Mouse (Mus musculus) liver, embryonic 11.5 days (tissue): ENCODE measurements around the gene Cox4i2. TPM values are rescaled to one million over a fixed set of nuclear protein-coding genes. Genes with fewer than 3 reads are reported as not detected.

Experiments
- ATAC-seq: fragments of 200-750 bp; cut with Nextera tagmentation; replicated peaks from 2 replicates; pipeline ENCODE4 v1.8.0; 2017; ENCODE audit warnings: moderate number of reproducible peaks, mild to moderate bottlenecking, moderate TSS enrichment, moderate library complexity; ENCODE audit not compliant: low FRiP score
- DNase-seq: peaks from one replicate; pipeline ENCODE4 v3.0.0-alpha.2; 2017; ENCODE audit warnings: low spot score
- H3K27ac ChIP-seq: fragments of 300-500 bp; sonication (generic); 2 replicates; pipeline ENCODE4 v1.5.1; 2014; ENCODE audit warnings: mild to moderate bottlenecking, low read depth, low read length, control low read depth
- H3K27me3 ChIP-seq: fragments of 300-500 bp; sonication (generic); replicated peaks from 2 replicates; pipeline ENCODE4 v1.6.1; 2014; ENCODE audit warnings: low read length, mixed read lengths; ENCODE audit not compliant: control insufficient read depth, insufficient read depth
- H3K36me3 ChIP-seq: fragments of 300-500 bp; sonication (generic); 2 replicates; pipeline ENCODE4 v1.6.1; 2014; ENCODE audit warnings: mild to moderate bottlenecking, low read length, moderate library complexity, mixed read lengths; ENCODE audit not compliant: control insufficient read depth, insufficient read depth
- H3K4me1 ChIP-seq: fragments of 300-500 bp; sonication (generic); replicated peaks from 2 replicates; pipeline ENCODE4 v1.6.1; 2014; ENCODE audit warnings: low read length, mixed read lengths; ENCODE audit not compliant: control insufficient read depth, insufficient read depth
- H3K4me2 ChIP-seq: fragments of 300-500 bp; sonication (generic); 2 replicates; pipeline ENCODE4 v1.6.1; 2014; ENCODE audit warnings: mild to moderate bottlenecking, control low read depth, moderate library complexity
- H3K4me3 ChIP-seq: fragments of 300-500 bp; sonication (generic); 2 replicates; pipeline ENCODE4 v1.5.1; 2014; ENCODE audit warnings: low read depth, low read length, control low read depth
- H3K9ac ChIP-seq: fragments of 300-500 bp; sonication (generic); 2 replicates; pipeline ENCODE4 v1.6.1; 2014; ENCODE audit warnings: low read depth, low read length, control low read depth
- H3K9me3 ChIP-seq: fragments of 300-500 bp; sonication (generic); 2 replicates; pipeline ENCODE4 v1.6.1; 2016; ENCODE audit warnings: low read length, inconsistent platforms, mixed read lengths; ENCODE audit not compliant: control insufficient read depth
- WGBS: fragments of 180-500 bp; shearing (Covaris S2); extraction: QIAGEN DNeasy Blood & Tissue Kit; methylation state at CpG from one replicate; pipeline ENCODE4 v1.1.7; 2014; 5-methylcytosine and 5-hydroxymethylcytosine counted together
- polyA plus RNA-seq: library from polyadenylated mRNA; unstranded; fragments of >200 nt; fragmentation: Nextera tagmentation; extraction: Ambion mirVana; gene quantifications from 2 replicates; pipeline ENCODE4 v1.2.1, GENCODE M21; 2014

The Cox4i2 gene
- polyA plus RNA-seq, 1 experiment from 2014 or later, result 8.5 TPM

DNA sequence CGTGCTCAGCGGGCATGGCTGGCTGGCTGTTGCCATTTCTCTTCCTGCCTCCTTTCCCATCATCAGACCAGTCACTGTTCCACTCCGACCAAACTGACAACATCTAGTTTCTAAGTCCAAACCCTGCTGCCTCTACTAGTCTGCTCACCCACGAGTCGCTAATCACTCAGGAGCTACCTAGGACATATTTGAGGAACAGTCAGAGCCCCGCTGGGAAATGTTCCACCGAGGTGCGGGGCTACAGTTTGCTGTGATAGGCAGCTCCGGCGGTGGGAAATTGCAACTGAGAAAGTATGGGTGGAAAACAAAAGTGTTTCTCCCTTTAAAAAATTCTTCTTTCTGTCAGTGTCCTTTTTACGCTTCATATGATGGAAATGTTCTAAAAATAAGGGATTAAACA lies 36.3 kb upstream of the Cox4i2 start:
- WGBS, result 78% methylated on average over 11 of the region's 11 CpGs

DNA sequence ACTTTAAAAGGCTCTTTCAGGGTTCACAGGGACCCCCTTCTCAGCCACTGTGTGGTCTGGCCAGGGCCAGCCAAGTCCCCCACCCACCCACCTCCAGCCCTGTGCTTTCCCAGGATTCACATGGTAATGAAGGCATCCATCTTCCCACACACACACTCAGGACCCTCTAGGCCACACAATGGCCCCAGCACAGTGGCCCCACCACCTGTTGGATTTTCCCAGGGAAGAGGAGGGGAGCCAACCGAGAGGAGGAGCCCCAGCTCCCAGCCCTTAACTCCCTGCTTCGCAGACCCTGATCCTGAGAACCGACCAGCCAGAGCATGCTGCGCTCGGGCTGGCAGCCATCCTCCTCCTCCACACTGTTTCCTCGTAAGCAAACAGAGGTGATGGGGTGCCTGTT lies 35.9 kb upstream of the Cox4i2 start:
- WGBS, result 66% methylated on average over 6 of the region's 6 CpGs
- no peak overlapping the region for H3K4me2 ChIP-seq
- ATAC-seq (no peak), DNase-seq (no peak)
- H3K36me3 ChIP-seq, result no peaks in the 10 kb centered on the region
- no peak overlapping the region for H3K4me3 ChIP-seq
- no peaks in the 10 kb centered on the region for H3K9me3 ChIP-seq
- no peaks in the 10 kb centered on the region for H3K4me1 ChIP-seq
- H3K9ac ChIP-seq, result no peak overlapping the region
- no peak overlapping the region for H3K27ac ChIP-seq
- H3K27me3 ChIP-seq, result no peaks in the 10 kb centered on the region; the same call in 1 of the 2 replicates

More for the DNA sequence above, 36.3 kb upstream of the Cox4i2 start:
- no peaks in the 10 kb centered on the region for H3K9me3 ChIP-seq
- no peaks in the 10 kb centered on the region for H3K36me3 ChIP-seq
- H3K9ac ChIP-seq, result no peak overlapping the region
- no peaks in the 10 kb centered on the region; the same call in 1 of the 2 replicates for H3K27me3 ChIP-seq
- no peak for ATAC-seq
- DNase-seq, result no peak
- no peaks in the 10 kb centered on the region for H3K4me1 ChIP-seq
- H3K4me3 ChIP-seq, result no peak overlapping the region
- H3K27ac ChIP-seq, result no peak overlapping the region
- H3K4me2 ChIP-seq, result no peak overlapping the region

DNA sequence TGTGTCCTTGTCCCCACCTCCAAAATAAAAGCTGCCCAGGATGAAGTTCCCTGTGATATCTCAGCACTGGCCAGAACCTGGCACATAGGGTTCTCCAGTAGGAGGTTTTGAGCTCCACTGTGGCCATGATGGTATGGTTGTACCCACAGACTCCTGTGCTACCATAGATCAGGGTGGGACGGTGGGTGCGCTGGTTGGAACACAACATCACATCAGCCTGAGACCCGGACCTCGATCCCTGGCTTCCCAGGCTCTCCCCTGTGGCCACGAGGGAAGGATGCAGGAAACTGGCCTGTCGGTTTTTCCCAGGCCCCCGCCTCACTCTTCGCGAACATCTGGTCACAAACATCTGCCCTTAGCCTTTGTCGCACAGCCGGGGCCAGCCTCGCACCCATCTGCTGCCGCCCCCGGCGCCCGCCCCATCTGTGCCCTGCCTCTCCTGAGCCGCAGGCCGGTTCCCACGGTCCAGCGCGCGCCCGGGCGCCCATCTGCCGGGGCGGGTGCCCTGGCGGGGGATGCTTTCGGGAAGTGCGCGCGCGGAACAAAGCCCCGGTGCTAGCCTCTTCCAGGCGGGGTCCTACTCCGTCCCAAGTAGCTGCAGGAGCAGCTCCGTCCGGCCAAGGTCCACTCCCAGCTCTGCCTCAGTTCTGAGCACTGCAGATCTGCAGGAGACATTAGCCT lies 30.2 kb upstream of the Cox4i2 start:
- peak overlapping the region; percentile 21; the same call in 1 of the 2 replicates for H3K9ac ChIP-seq
- peaks cover 17% of the 10 kb centered on the region for H3K27me3 ChIP-seq
- H3K4me1 ChIP-seq, result peaks cover 19% of the 10 kb centered on the region
- no peaks in the 10 kb centered on the region for H3K9me3 ChIP-seq
- H3K27ac ChIP-seq, result no peak overlapping the region
- DNase-seq (no peak), ATAC-seq (no peak)
- H3K4me2 ChIP-seq, result peak overlapping the region; percentile 57
- WGBS, result 5% methylated on average over 37 of the region's 37 CpGs
- no peaks in the 10 kb centered on the region for H3K36me3 ChIP-seq
- peak overlapping the region; percentile 34 for H3K4me3 ChIP-seq

DNA sequence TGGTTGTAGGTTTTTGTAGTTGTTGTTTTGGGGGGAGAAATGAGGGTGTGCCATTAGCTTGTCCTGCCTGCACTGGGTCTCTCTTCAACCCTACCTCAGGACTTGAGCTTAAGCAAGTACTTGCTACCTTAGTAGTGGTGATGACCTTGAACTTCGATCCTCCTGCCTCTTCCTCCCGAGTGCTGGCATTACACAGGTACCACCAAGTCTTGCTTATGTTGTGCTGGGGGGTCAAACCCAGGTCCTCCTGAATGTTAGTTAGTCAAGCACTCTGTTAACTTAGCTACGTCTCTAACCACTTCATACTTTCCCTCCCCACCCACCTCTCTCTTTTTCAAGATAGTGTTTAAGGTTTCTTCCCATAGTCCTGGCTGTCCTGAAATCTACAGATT lies 29.6 kb upstream of the Cox4i2 start:
- H3K36me3 ChIP-seq, result no peaks in the 10 kb centered on the region
- H3K27me3 ChIP-seq, result peaks cover 17% of the 10 kb centered on the region
- H3K4me2 ChIP-seq, result peak overlapping the region; percentile 57
- H3K4me1 ChIP-seq, result peaks cover 25% of the 10 kb centered on the region
- no peak overlapping the region for H3K9ac ChIP-seq
- no peak overlapping the region for H3K27ac ChIP-seq
- no peak for DNase-seq
- H3K9me3 ChIP-seq, result no peaks in the 10 kb centered on the region
- 52% methylated on average over 3 of the region's 3 CpGs for WGBS
- ATAC-seq, result no peak
- peak overlapping the region; percentile 34 for H3K4me3 ChIP-seq

DNA sequence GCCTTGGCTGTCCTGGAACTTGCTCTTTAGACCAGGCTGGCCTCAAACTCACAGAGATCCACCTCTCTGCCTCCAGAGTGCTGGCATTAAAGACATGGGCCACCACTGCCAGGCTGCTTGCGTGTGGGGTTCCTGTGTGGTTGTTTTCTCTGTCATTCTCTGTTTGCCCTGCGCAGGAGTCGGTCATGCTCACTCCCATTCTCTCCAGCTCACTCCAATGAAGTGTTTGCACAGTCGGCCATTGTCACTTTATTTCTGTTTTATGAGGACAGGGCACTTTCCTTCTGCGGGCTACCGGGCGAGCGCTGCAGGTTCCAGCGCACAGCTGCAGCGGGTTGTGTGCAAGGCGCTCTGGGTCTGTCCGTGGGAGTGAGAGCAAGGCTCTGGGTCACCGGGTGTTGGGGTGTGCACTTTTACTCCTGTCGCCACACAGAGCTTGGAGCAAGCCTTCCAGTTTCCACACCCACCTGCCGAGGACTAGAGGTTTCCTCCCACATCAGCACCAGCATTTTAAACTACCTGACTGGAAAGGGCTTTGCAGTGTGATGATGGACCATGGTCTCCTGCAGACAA lies 28.7 kb upstream of the Cox4i2 start:
- Histone ChIP-seq H3K4me3 (no peak overlapping the region), H3K4me1 (peaks cover 34% of the 10 kb centered on the region), H3K36me3 (no peaks in the 10 kb centered on the region), H3K27me3 (peaks cover 17% of the 10 kb centered on the region), H3K9ac (no peak overlapping the region), H3K4me2 (no peak overlapping the region), H3K27ac (no peak overlapping the region), H3K9me3 (no peaks in the 10 kb centered on the region)
- ATAC-seq (no peak), DNase-seq (no peak)
- 72% methylated on average over 15 of the region's 15 CpGs for WGBS

DNA sequence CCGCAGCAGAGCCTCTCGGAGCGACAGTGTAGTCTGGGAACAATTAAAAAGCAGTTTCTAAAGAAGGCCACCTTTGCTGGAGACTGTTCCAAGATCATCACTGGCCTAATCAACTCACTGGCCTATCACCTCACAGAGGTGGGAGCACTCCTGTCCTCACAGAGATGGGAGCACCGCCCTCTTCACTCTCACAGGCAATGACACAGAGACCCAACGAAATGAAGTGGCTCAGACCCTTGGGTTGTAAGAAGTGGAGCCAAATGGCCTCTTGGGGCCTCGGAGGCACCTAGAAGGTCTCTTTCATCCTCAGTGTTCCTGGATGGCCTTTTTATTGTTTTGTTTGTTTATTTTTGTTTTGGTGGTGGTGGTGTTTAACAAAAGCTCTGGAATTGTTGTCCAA lies 27.8 kb upstream of the Cox4i2 start:
- Histone ChIP-seq H3K27me3 (peaks cover 17% of the 10 kb centered on the region), H3K4me2 (no peak overlapping the region), H3K4me1 (peaks cover 34% of the 10 kb centered on the region), H3K36me3 (no peaks in the 10 kb centered on the region), H3K9ac (no peak overlapping the region), H3K4me3 (no peak overlapping the region), H3K27ac (no peak overlapping the region), H3K9me3 (no peaks in the 10 kb centered on the region)
- 82% methylated on average over 6 of the region's 6 CpGs for WGBS
- DNase-seq, result no peak
- no peak for ATAC-seq

DNA sequence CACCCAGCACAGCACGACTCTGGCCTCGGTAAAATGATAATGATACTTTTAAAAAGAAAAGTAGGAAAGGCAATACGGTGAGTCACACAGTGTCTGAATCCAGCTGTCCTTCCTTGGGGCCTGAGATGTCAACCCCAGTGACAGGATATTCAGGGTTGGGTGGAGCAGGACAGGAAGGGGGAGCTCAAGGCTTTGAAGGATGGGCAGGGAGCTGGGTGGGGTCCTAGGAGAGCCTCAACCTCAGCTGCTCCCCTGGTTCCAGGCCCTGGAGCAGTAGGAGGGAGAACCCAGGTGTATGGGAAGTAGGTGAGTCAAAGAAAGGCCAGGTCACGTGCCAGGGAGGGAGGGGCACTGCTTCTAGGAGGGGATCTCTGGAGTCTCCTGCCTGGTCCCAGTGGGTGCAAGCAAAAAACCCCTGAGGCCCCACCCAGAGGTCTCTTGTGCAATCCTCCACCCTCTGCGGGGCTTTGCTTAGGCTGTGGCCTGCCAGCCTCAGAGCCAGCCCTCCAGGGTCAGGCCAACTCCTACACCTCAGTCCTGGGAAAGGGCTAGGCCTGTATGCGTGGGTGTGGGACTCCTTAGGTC lies 27.1 kb upstream of the Cox4i2 start:
- no peak for DNase-seq
- 0 out of 2 replicates have a peak overlapping the region, but pooled peaks have one; percentile 20 for H3K9ac ChIP-seq
- peak overlapping the region; percentile 5; the same call in 1 of the 2 replicates for H3K27ac ChIP-seq
- no peak for ATAC-seq
- no peak overlapping the region for H3K4me3 ChIP-seq
- H3K27me3 ChIP-seq, result peaks cover 17% of the 10 kb centered on the region
- H3K9me3 ChIP-seq, result no peaks in the 10 kb centered on the region
- no peak overlapping the region for H3K4me2 ChIP-seq
- peaks cover 34% of the 10 kb centered on the region for H3K4me1 ChIP-seq
- WGBS, result 45% methylated on average over 6 of the region's 6 CpGs
- H3K36me3 ChIP-seq, result no peaks in the 10 kb centered on the region

DNA sequence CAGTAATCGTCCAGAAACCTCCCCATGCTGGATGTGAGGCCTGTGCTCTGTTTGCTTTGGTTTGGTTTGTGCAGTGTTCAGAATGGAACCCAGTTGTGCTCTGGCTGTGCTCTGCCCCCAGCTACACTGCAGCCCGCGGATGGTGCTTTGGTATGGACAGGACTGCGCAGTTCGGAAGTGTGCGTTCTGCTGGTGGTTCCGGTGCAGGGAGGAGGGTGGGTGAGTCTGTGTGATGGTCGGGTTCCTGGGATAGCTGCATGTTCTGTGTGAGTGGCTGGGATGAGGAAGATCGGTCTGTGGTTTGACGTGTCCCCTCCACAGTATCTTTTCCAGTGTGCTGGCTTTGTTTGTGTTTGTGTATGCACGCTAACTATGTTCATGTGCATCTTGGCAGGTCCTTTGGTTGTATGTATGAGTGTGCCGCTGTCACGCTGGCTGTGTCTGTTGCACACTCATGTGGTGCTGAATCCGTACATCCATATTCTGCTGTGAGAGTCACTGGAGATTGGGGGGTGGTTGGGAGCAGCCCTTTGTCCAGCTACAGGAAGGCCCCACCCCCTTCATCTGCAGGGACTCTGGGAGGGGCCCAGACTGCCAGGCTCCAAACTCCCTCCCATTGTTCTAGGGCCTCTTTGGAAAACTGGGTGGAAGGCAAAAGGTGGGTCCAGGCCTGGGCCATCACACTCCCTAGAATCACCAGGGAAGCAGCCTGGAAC lies 26.0 kb upstream of the Cox4i2 start:
- Histone ChIP-seq H3K36me3 (no peaks in the 10 kb centered on the region), H3K9me3 (no peaks in the 10 kb centered on the region), H3K4me1 (peaks cover 34% of the 10 kb centered on the region), H3K27me3 (peaks cover 17% of the 10 kb centered on the region), H3K9ac (no peak overlapping the region), H3K27ac (peak overlapping the region; percentile 53), H3K4me2 (no peak overlapping the region), H3K4me3 (no peak overlapping the region)
- ATAC-seq, result no peak
- 79% methylated on average over 14 of the region's 14 CpGs for WGBS
- DNase-seq, result no peak
